Mouse (Mus musculus): ENCODE measurements at regions not wholly inside any gene's neighbourhood (a gene's known extent, or its start where the extent isn't known, plus 50 kb on each side); places are given as distances from the start of the nearest gene placed in this dataset.

DNA sequence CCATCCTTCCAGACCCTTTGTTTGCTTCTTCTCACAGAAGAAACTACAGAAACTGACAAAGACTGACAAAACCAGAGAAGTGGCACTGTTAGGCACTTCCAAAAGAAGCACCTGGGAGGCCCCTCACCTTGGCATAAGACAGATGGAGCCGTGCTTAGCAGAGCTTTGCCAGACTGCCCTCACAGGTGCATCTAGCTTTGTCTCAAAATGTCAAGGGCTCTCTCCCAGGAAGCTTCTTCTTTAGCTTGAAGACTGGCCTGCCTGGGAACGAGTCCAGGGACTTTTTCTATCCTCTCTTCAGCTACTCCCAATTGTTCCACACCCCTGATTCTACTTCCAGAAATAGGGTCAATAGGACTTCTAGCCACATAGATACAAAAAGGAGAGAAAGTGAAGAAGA is 219.4 kb downstream of the Dad1 start:
- TF ChIP-seq ZNF384 (IDR thresholded peaks at IDR 0.05; ENCODE audit: low read depth, low read length) (no peak), MAFK (IDR thresholded peaks at IDR 0.05; ENCODE audit: insufficient read depth, low read depth, low read length) (no peak), ZC3H11A (IDR thresholded peaks at IDR 0.05; ENCODE audit: borderline replicate concordance, low read depth, low read length) (no peak)

Measured in ES-E14 (cell line).